Mouse (Mus musculus) myocyte (in vitro differentiated cells): ENCODE data around the gene Nkain2.

Experiments used
- CEBPB ChIP-seq: IDR thresholded peaks from 2 replicates; pipeline ENCODE4 v1.6.1; 2011; ENCODE audit warnings: mild to moderate bottlenecking, moderate library complexity; ENCODE audit not compliant: poor library complexity, insufficient read depth, severe bottlenecking
- E2F4 ChIP-seq: IDR thresholded peaks from one replicate; pipeline ENCODE4 v1.6.1; 2011; ENCODE audit warnings: mild to moderate bottlenecking, control low read depth, moderate library complexity; ENCODE audit not compliant: insufficient read depth
- MAX ChIP-seq: IDR thresholded peaks from one replicate; pipeline ENCODE4 v1.6.1; 2011; ENCODE audit warnings: low read depth, mild to moderate bottlenecking, control low read depth
- MYOD1 ChIP-seq, 3 experiments: IDR thresholded peaks; one replicate each; pipeline ENCODE4 v1.6.1; 2011; ENCODE audit warnings: control low read depth in 2 of 3, low read depth in 2 of 3, mild to moderate bottlenecking in 2 of 3, moderate library complexity in 1 of 3; ENCODE audit not compliant: insufficient read length in 2 of 3, control insufficient read depth in 1 of 3
- MYOG ChIP-seq, 3 experiments: IDR thresholded peaks; one replicate each; pipeline ENCODE4 v1.6.1; 2011; ENCODE audit warnings: control low read depth in 2 of 3, low read depth in 2 of 3, mild to moderate bottlenecking in 2 of 3; ENCODE audit not compliant: insufficient read length in 2 of 3, control insufficient read depth in 1 of 3, insufficient read depth in 1 of 3
- POLR2A ChIP-seq: IDR thresholded peaks from one replicate; pipeline ENCODE4 v1.6.1; 2011; ENCODE audit warnings: low read depth, mild to moderate bottlenecking, control low read depth, moderate library complexity; ENCODE audit not compliant: insufficient read length
- POLR2AphosphoS2 ChIP-seq: IDR thresholded peaks from one replicate; pipeline ENCODE4 v1.6.1; 2011; ENCODE audit warnings: low read depth, control low read depth; ENCODE audit not compliant: insufficient read length
- REST ChIP-seq: IDR thresholded peaks from one replicate; pipeline ENCODE4 v1.6.1; 2011; ENCODE audit warnings: mild to moderate bottlenecking, control low read depth, moderate library complexity; ENCODE audit not compliant: insufficient read depth, insufficient read length
- SRF ChIP-seq: IDR thresholded peaks from one replicate; pipeline ENCODE4 v1.6.1; 2011; ENCODE audit warnings: low read depth; ENCODE audit not compliant: control insufficient read depth, insufficient read length
- TCF12 ChIP-seq: IDR thresholded peaks from one replicate; pipeline ENCODE4 v1.6.1; 2011; ENCODE audit warnings: mild to moderate bottlenecking, control low read depth; ENCODE audit not compliant: poor library complexity, insufficient read depth, severe bottlenecking
- TCF3 ChIP-seq: IDR thresholded peaks from one replicate; pipeline ENCODE4 v1.6.1; 2011; ENCODE audit warnings: low read depth, control low read depth; ENCODE audit not compliant: insufficient read length
- USF1 ChIP-seq: IDR thresholded peaks from one replicate; pipeline ENCODE4 v1.6.1; 2011; ENCODE audit warnings: low read depth, mild to moderate bottlenecking, control low read depth, moderate library complexity

- no peak for TF ChIP-seq CEBPB
- TF ChIP-seq MAX: no peak
- TF ChIP-seq POLR2A: no peak
- TF ChIP-seq POLR2AphosphoS2: no peak
- TF ChIP-seq REST: no peak
- no peak for TF ChIP-seq USF1
- TF ChIP-seq MYOG (IDR thresholded peaks at IDR 0.05; ENCODE audit: control insufficient read depth in 1 of 3, insufficient read depth in 1 of 3, insufficient read length in 2 of 3, low read depth in 2 of 3): no peak
- no peak for TF ChIP-seq TCF12
- no peak for TF ChIP-seq MYOD1 (IDR thresholded peaks at IDR 0.05; ENCODE audit: control insufficient read depth in 1 of 3, insufficient read length in 2 of 3, low read depth in 2 of 3)
- TF ChIP-seq E2F4: no peak
- TF ChIP-seq SRF: no peak
- no peak for TF ChIP-seq TCF3
Measured at GRCm38 (mm10) chr10:32536057-32536456, 354.2 kb downstream of the Nkain2 start.
